Mouse (Mus musculus) heart, postnatal 4 days (tissue): ENCODE data around the gene Nudt17. TPM values are rescaled to one million over a fixed set of nuclear protein-coding genes. Genes with fewer than 3 reads are reported as not detected.
A peak's percentile ranks its signal among the peaks of the same experiment; 100 is the strongest.
"Not testable (repeated sequence)": the region's sequence is repeated elsewhere in the genome, so short reads cannot be mapped to it uniquely, and the experiment has no call there.

Source experiments
- DNase-seq: peaks from one replicate; pipeline ENCODE4 v3.0.0; 2021
- total RNA-seq, 2 experiments: library from RNA; stranded (reverse); gene quantifications; 2 replicates each; pipeline ENCODE4 v1.2.3; 2021

The Nudt17 gene
- total RNA-seq, result 1 to 10 TPM; 3.5 to 3.6 TPM

- peak; percentile 91 for DNase-seq
These were observed at the start of gene Nudt17 for GRCm38 (mm10) chr3:96707903-96708683. Gene Nudt17, minus strand, starts transcription at chr3:96708562.

DNA sequence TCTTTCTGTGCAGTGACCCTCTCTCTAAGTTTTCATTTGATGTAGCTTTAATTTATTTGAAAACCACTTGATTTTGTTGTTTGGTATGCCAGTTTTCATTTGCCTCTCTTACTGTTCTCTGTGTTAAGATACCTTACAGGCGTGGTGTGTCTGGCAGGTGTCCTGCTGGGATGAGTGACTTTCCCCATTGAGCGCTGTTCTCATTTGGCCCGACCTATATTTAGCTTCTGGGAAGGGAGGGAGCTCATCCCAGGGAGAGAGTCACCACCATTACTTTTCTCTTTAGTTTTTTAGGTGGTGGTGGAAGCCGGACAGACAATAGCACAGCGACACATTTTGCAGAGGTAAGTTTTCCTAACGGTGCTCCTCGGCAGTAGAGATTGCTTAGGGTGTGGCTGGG lies 49.3 kb upstream of the Nudt17 start:
- DNase-seq, result peak; percentile 58

DNA sequence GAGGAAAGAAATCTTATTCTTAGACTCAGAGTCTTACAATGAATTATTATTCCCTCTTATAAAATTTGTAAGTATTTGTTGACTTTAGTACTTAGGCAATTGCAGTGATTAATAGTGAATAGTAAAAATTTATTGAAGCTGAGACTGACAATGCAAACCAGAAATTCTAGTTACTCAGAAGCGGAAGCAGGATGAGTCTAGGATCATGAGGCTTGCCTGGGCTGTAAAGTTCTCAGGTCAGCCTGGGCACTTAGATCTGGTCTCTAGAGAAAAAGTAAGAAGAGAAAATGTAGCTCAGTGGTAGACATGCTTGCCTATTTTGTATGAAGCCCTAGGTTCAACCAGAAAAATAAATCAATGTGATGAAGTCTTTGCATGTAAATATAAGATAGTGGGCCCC lies 47.6 kb upstream of the Nudt17 start:
- no peak for DNase-seq

DNA sequence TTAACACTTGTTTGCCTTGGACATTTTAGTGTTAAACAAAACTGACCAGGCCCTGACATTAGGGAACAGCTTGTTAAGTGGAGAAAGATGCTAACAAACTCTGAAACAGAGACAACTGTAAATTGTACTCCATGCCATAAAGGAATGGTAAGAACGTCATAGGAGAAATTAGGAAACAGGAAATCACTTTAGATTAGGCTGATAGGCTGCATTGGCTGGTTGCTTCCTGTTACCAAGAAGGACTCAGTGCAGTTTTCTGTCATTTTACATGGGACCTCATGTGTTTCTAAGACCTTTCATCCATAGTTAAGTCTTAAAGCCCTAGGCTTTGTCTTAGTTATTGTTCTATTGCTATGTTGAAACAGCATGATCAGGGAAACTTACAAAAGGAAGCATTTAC lies 38.5 kb upstream of the Nudt17 start:
- DNase-seq, result no peak

DNA sequence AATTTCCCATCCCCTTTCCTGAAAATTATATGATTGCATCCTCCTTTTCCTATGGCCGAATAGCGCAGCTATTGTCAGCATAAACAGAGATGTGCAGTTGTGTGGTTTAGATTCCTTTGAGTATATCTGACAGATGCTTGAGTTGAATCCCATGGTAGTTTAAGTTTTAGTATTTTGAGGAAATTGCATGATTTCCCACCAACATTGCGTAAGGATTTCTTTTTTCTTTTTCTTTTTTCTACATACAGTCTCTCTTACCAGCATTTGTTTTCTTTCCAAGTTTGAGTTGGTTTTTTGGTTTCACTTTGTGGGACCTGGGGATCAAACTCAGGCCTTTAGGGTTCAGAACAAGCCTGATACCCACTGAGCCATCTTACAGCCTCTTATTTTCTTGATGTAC lies 36.0 kb upstream of the Nudt17 start:
- no peak for DNase-seq

DNA sequence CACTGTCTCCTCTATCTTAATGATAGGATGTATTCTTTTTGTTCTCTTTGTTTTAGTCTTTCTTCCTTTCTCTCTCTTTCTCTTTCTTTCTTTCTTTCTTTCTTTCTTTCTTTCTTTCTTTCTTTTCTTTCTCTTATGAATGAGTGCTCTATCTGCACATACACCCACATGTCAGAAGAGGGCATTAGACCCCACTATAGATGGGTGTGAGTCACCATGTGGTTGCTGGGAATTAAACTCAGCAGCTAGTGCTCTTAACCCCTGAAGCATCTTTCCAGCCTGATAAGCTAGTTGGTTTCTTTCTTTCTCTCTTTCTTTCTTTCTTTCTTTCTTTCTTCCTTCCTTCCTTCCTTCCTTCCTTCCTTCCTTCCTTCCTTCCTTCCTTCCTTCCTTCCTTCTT lies 31.9 kb upstream of the Nudt17 start:
- DNase-seq, result not testable (repeated sequence)

GRCm38 (mm10) chr3:96737995-96738394 lies 29.6 kb upstream of the Nudt17 start:
- DNase-seq, result no peak

GRCm38 (mm10) chr3:96737013-96737740 lies 28.8 kb upstream of the Nudt17 start:
- no peak for DNase-seq

- no peak for DNase-seq
These were observed 26.8 kb upstream of the Nudt17 start for GRCm38 (mm10) chr3:96735200-96735599.

DNA sequence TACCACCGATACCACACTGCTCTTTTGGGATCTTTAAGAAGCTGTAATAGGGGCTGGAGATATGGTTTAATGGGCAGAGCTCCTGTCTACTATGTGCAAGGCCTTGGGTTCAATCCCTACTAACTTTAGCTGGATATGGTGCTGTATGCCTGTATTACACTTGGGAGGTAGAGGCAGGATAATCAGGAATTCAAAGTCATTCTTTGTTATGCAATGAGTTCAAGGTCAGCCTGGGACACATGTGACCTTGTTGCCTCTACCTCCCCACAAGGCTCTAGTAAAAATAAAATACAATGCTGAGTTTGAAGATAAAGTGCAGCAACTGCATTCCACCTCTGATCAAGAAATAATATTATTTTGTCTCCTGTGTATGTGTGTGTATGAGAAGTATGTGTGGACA lies 25.6 kb upstream of the Nudt17 start:
- no peak for DNase-seq

GRCm38 (mm10) chr3:96730785-96731184 lies 22.4 kb upstream of the Nudt17 start:
- no peak for DNase-seq

DNA sequence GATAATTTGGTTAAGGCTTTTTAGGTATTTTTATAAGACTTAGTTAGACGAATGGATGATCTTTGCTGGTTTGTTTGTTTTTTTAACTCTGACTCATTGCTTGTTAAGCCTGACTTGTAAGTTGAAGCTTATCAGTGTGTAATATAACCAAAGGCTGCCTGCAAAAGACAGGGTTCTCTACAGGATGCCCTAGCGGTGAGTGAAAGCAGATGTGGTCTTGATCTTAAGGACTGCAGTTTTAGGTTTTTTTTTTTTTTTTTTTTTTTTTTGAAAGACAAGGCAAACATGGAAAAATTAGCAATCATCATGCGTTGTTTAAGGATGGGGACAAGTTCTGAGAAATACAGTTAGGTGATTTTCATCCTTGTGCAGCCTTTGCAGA lies 21.0 kb upstream of the Nudt17 start:
- no peak for DNase-seq

DNA sequence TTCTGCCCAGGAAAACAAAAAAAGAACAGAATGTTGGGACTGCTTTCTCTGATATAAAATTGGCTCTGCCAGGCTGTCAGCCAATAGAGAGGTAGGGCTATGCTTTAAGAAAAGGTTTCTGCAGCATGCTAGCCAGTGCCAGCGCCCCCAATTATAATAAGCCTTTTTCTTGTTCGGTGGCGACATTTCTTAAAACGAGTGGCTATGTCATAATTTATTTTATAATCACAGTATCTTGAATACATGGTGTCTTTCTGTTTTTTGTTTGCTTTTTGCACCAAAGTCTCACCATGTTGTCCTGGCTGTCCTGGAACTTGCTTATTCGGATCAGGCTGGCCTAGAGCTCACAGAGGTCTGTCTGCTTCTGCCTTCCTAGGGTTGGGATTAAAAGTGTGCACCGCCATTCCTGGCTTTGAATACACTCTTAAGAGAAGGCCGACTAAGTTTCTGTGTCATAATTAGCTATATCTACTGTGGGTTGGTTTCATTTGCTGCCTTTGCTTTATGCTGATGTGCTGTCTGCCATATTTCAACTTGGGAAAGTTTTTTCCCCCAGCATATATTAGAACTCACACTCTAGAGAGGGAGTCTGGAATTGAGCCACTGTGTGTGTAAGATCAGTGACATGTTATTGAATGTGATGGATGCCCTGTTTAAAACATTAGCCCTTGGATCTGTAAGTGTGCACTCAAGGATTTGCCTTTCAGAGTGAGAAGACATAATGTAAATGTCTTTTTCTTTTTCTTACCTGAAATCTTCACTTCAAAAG lies 20.5 kb upstream of the Nudt17 start:
- no peak for DNase-seq

DNA sequence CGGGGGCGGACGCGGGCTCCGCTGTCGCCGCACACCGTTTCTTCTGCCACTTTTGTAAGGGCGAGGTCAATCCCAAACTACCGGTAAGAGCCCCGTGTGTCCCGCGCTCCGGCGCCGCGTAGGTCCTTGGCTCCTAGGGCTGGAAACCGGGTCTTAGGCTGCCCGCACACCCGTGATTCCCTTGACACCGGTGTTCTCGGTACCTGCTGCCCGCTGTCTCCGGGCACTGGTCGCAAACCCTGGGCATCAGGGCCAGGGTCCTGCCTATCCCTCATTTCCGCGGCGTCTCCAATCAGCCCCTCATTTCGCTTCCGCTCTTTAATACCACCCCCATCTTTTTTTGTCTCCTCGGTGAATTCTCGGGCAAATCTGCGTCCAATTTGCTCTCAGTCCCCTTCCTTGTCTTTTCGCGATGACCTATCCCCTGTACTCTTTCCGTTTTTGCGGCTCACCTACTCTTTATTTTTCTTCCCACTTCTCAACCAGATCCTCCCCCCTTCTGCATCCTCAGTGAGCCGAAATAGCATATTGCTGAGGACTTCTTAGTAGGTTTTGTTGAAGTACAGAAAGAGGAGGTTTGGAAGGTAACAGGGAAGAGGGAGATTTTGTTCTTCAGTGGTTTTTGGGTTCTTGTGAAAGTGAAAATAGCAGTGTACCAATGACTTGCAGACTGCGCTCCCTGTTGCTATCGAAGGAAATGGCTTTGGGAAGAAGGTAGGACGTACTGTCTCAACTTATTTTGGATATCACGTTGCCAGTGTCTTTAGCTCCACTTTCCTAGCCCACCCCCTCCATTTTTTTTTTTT lies 19.7 kb upstream of the Nudt17 start:
- no peak for DNase-seq

DNA sequence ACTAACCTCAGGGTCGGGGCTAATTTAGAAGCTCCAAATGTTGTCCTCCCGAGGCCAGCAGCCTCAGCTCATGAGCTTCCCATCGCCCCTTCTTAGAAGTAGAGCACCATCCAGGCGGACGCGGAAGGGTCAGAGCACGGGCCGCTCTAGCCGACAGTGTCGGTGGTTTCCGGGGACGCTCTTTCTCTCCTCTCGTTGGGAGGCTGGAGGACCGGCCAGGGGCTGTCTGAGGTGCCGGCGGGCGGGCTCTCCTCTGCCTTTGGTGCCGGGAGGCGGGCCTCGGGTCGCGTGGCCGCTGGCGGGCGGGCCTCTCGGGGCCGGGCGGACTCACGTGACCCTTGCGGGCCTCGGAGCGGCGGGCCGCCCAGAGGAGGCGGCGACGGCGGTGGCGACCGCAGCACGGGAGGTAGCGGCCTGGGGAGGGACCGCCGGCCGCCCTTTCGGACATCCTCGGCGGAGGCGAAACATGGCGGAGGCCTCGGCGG lies 19.0 kb upstream of the Nudt17 start, which contains the start of the genes Polr3c and Rnf115:
TSS of gene Polr3c (minus strand) at position 286 of the 485 bp plus-strand sequence.
TSS of gene Rnf115 (plus strand) at position 322 of the 485 bp plus-strand sequence.
- peak; percentile 97 for DNase-seq

DNA sequence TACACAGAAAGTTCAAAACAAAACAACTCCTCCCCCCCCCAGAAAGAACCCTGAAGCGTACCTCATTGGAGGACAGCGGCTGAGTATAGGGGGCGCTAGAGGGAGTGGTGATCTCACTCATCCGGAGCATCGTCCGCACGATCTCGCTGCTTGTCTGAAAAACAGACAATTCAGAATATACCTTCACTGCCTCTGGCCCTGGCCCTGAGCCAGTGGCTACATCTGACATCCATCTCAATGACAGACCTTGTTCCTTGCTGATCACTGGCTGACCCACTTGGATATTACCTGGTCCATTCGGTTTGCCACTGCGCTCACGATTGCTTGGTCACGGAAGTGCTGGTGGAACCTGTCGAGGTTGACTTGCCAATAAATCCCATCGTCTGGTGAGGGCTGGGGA lies 10.8 kb upstream of the Nudt17 start:
- DNase-seq, result peak; percentile 52

DNA sequence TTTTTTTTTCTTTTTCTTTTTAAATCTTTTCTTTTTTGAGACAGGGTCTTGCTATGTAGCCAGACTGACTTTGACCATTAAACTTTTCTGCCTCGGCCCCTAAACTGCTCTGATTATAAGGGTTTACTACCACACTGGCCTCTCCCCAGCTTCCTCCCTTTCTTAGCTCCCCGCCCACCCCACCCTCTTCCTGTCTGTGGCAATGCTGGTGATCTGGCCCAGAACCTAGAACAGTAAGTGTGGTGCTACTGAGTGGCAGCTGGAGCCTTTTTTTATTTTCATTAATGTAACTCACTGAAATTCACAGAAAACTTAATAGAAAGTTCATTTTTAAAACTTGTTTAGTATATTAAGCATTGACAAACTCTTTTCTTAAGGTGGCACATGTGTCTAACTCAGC lies 7.5 kb upstream of the Nudt17 start:
- DNase-seq, result no peak

DNA sequence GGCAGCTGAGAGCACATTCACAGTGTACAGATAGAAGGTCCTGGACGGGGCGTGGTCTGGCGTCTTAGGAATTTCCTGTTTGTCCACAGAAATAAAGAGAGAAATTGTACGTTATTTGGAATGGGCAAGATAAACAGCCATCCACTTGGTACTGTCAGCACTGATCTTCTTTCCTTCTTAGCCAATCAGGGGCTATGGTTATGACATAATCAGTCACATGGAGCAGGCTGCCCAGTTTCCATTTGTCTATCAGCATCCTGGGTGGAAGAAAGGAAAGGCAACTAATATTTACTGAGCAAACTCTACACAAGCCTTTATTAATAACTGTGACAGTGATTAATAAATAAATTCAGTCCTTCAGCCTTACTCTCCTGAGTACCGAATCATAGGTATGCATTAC lies 5.9 kb upstream of the Nudt17 start:
- no peak for DNase-seq

DNA sequence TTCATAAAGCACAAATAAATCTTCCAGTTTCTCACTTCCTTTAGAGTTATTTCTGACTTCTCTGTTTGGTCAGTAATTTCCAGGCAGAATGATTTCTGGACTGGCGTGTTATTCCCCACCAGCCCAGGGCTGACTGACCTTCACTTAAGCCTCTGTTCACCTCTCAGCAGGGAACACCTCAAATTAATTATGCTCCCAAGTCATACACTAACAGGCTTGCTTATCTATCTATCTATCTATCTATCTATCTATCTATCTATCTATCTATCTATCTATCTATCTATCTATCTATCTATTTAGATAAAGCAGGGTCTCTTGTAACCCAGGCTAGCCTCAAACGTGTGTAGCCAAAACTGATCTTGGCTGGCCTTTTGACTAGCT lies 312 bp upstream of the Nudt17 start:
- no peak for DNase-seq

- no peak for DNase-seq
These were observed 1.4 kb downstream of the Nudt17 start for GRCm38 (mm10) chr3:96706984-96707383.

GRCm38 (mm10) chr3:96706217-96706616 lies 2.1 kb downstream of the Nudt17 start:
- DNase-seq, result no peak

- DNase-seq, result peak; percentile 45
These were observed 3.6 kb downstream of the Nudt17 start for GRCm38 (mm10) chr3:96704778-96705177.
